Comparison of ENCODE assay signal across 8 mouse cellular contexts in genomic region chr8:71497881-71498501, GRCm38 (mm10). TPM values are rescaled to one million over a fixed set of nuclear protein-coding genes. Genes with fewer than 3 reads are reported as not detected.
A peak's percentile ranks its signal among the peaks of the same experiment; 100 is the strongest.
DNase-seq lines count a peak whose midpoint lies in the region; ATAC-seq and TF ChIP-seq lines count a peak whose summit lies in the region.

No protein-coding gene starts in this region.

- WGBS in heart, embryonic 13.5 days: 14% methylated on average over 15 of the region's 15 CpGs
- WGBS in limb, embryonic 10.5 days: 12% methylated on average over 15 of the region's 15 CpGs
- 30% methylated on average over 15 of the region's 15 CpGs for WGBS in forebrain, embryonic 15.5 days
- WGBS in forebrain, postnatal 0 days: 29% methylated on average over 15 of the region's 15 CpGs

- H3K9ac ChIP-seq in heart, embryonic 13.5 days: peak overlapping the region; percentile 51
- H3K9ac ChIP-seq in forebrain, embryonic 15.5 days (replicated peaks): no peak overlapping the region
- H3K9ac ChIP-seq in forebrain, postnatal 0 days: no peak overlapping the region

- peaks cover 48% of the 10 kb centered on the region for H3K4me1 ChIP-seq in heart, embryonic 13.5 days
- peaks cover 51% of the 10 kb centered on the region for H3K4me1 ChIP-seq in limb, embryonic 10.5 days
- H3K4me1 ChIP-seq in forebrain, embryonic 15.5 days: peaks cover 8% of the 10 kb centered on the region; the same call in 1 of the 2 replicates
- H3K4me1 ChIP-seq in forebrain, postnatal 0 days (ENCODE audit: insufficient read depth): no peaks in the 10 kb centered on the region

- H3K4me2 ChIP-seq in heart, embryonic 13.5 days: peak overlapping the region; percentile 33
- H3K4me2 ChIP-seq in forebrain, embryonic 15.5 days (replicated peaks): no peak overlapping the region
- H3K4me2 ChIP-seq in forebrain, postnatal 0 days (ENCODE audit: low read depth): no peak overlapping the region

- ATAC-seq in heart, embryonic 13.5 days (ENCODE audit: extremely low read depth, insufficient number of reproducible peaks, low FRiP score, low TSS enrichment): no peak
- no peak for ATAC-seq in forebrain, embryonic 15.5 days (replicated peaks)
- ATAC-seq in forebrain, postnatal 0 days: no peak

- peaks cover 18% of the 10 kb centered on the region for H3K36me3 ChIP-seq in heart, embryonic 13.5 days
- H3K36me3 ChIP-seq in limb, embryonic 10.5 days: peaks cover 18% of the 10 kb centered on the region
- H3K36me3 ChIP-seq in forebrain, embryonic 15.5 days: 0 out of 2 replicates have a peak, but pooled peaks cover 3% of the 10 kb centered on the region
- peaks cover 3% of the 10 kb centered on the region; the same call in 1 of the 2 replicates for H3K36me3 ChIP-seq in forebrain, postnatal 0 days (ENCODE audit: insufficient read depth)

- peak; percentile 51 for DNase-seq in adrenal gland, postnatal 10 days
- no peak for DNase-seq in adrenal gland, adult 18-20 months (ENCODE audit: low spot score in 2 of 2)
- peak; percentile 84 for DNase-seq in ES-CJ7 (ENCODE audit: low read depth, low spot score)
- no peak for DNase-seq in limb, embryonic 10.5 days (ENCODE audit: low spot score)
- no peak for DNase-seq in right cerebral cortex, postnatal 14 days
- no peak for DNase-seq in forebrain, postnatal 0 days

- no peak for TF ChIP-seq CTCF in forebrain, postnatal 0 days (IDR thresholded peaks at IDR 0.05; ENCODE audit: low read depth)

- H3K9me3 ChIP-seq in heart, embryonic 13.5 days: no peaks in the 10 kb centered on the region
- no peaks in the 10 kb centered on the region for H3K9me3 ChIP-seq in limb, embryonic 10.5 days (replicated peaks)
- H3K9me3 ChIP-seq in forebrain, embryonic 15.5 days: no peaks in the 10 kb centered on the region
- no peaks in the 10 kb centered on the region for H3K9me3 ChIP-seq in forebrain, postnatal 0 days (ENCODE audit: low read length)

- no peak overlapping the region for H3K4me3 ChIP-seq in heart, embryonic 13.5 days
- H3K4me3 ChIP-seq in limb, embryonic 10.5 days: 0 out of 2 replicates have a peak overlapping the region, but pooled peaks have one; percentile 18
- no peak overlapping the region for H3K4me3 ChIP-seq in forebrain, embryonic 15.5 days
- no peak overlapping the region for H3K4me3 ChIP-seq in forebrain, postnatal 0 days (ENCODE audit: low read depth, low read length)

- peak overlapping the region; percentile 81 for H3K27ac ChIP-seq in heart, embryonic 13.5 days (replicated peaks)
- peak overlapping the region; percentile 88 for H3K27ac ChIP-seq in limb, embryonic 10.5 days
- H3K27ac ChIP-seq in forebrain, embryonic 15.5 days (replicated peaks): no peak overlapping the region
- H3K27ac ChIP-seq in forebrain, postnatal 0 days (ENCODE audit: low read depth, low read length): no peak overlapping the region

- no peaks in the 10 kb centered on the region for H3K27me3 ChIP-seq in heart, embryonic 13.5 days (replicated peaks)
- H3K27me3 ChIP-seq in limb, embryonic 10.5 days (ENCODE audit: low read depth, poor library complexity, severe bottlenecking): no peaks in the 10 kb centered on the region
- no peaks in the 10 kb centered on the region for H3K27me3 ChIP-seq in forebrain, embryonic 15.5 days
- no peaks in the 10 kb centered on the region for H3K27me3 ChIP-seq in forebrain, postnatal 0 days (ENCODE audit: insufficient read depth, low read length)

RNA-seq across cellular contexts. Expression of gene Gtpbp3, which starts 10.1 kb away (rescaled TPM):
- total RNA-seq in adrenal gland, postnatal 10 days (2021): 10 to 100 TPM; 18.5 to 29.5 TPM
- total RNA-seq in adrenal gland, adult 18-20 months (2021): 10 to 100 TPM; 19.0 to 22.8 TPM
- polyA plus RNA-seq in heart, embryonic 13.5 days (2015; fragmentation: Nextera tagmentation; extraction: Ambion mirVana): 11.6 and 12.6 TPM in 2 replicates
- polyA plus RNA-seq in limb, embryonic 10.5 days (2016; fragmentation: Nextera tagmentation; extraction: Ambion mirVana): 26.8 and 28.2 TPM in 2 replicates
- 12.2 and 13.7 TPM in 2 replicates for polyA plus RNA-seq in forebrain, embryonic 15.5 days (2015; fragmentation: Nextera tagmentation; extraction: Ambion mirVana)
- 23.6 and 33.6 TPM in 2 replicates for total RNA-seq in forebrain, postnatal 0 days (2014; rRNA removed)
- polyA plus RNA-seq in forebrain, postnatal 0 days (2015; fragmentation: Nextera tagmentation; extraction: Ambion mirVana): 6.9 and 9.4 TPM in 2 replicates

RNA-seq across cellular contexts. Expression of gene Ano8, which starts 12.2 kb away (rescaled TPM):
- total RNA-seq in adrenal gland, postnatal 10 days (2021): 10 to 100 TPM; 14.1 to 21.4 TPM
- total RNA-seq in adrenal gland, adult 18-20 months (2021): 10 to 100 TPM; 13.6 to 13.9 TPM
- 0.63 and 0.78 TPM in 2 replicates for polyA plus RNA-seq in heart, embryonic 13.5 days (2015; fragmentation: Nextera tagmentation; extraction: Ambion mirVana)
- 2.7 and 3.5 TPM in 2 replicates for polyA plus RNA-seq in limb, embryonic 10.5 days (2016; fragmentation: Nextera tagmentation; extraction: Ambion mirVana)
- polyA plus RNA-seq in forebrain, embryonic 15.5 days (2015; fragmentation: Nextera tagmentation; extraction: Ambion mirVana): 9.4 and 9.8 TPM in 2 replicates
- total RNA-seq in forebrain, postnatal 0 days (2014; rRNA removed): 76.5 and 82.2 TPM in 2 replicates
- polyA plus RNA-seq in forebrain, postnatal 0 days (2015; fragmentation: Nextera tagmentation; extraction: Ambion mirVana): 5.9 and 7.7 TPM in 2 replicates

RNA-seq across cellular contexts. Expression of gene Plvap, which starts 13.6 kb away (rescaled TPM):
- total RNA-seq in adrenal gland, postnatal 10 days (2021): 100 to 1,000 TPM in 1 of 2 experiments, 10 to 100 TPM in 1; 95.1 to 101 TPM
- 100 to 1,000 TPM; 139 to 206 TPM for total RNA-seq in adrenal gland, adult 18-20 months (2021)
- polyA plus RNA-seq in heart, embryonic 13.5 days (2015; fragmentation: Nextera tagmentation; extraction: Ambion mirVana): 133 and 135 TPM in 2 replicates
- polyA plus RNA-seq in limb, embryonic 10.5 days (2016; fragmentation: Nextera tagmentation; extraction: Ambion mirVana): 74.6 and 77.7 TPM in 2 replicates
- polyA plus RNA-seq in forebrain, embryonic 15.5 days (2015; fragmentation: Nextera tagmentation; extraction: Ambion mirVana): 5.4 and 6.0 TPM in 2 replicates
- total RNA-seq in forebrain, postnatal 0 days (2014; rRNA removed): 2.2 and 4.0 TPM in 2 replicates
- polyA plus RNA-seq in forebrain, postnatal 0 days (2015; fragmentation: Nextera tagmentation; extraction: Ambion mirVana): 6.9 and 8.7 TPM in 2 replicates

RNA-seq across cellular contexts. Expression of gene Ccdc194, which starts 27.5 kb away (rescaled TPM):
- under 1 TPM; 0.15 to 0.42 TPM for total RNA-seq in adrenal gland, postnatal 10 days (2021)
- total RNA-seq in adrenal gland, adult 18-20 months (2021): not detected
- 0.48 and 0.65 TPM in 2 replicates for polyA plus RNA-seq in heart, embryonic 13.5 days (2015; fragmentation: Nextera tagmentation; extraction: Ambion mirVana)
- polyA plus RNA-seq in limb, embryonic 10.5 days (2016; fragmentation: Nextera tagmentation; extraction: Ambion mirVana): 0.65 and 0.78 TPM in 2 replicates
- polyA plus RNA-seq in forebrain, embryonic 15.5 days (2015; fragmentation: Nextera tagmentation; extraction: Ambion mirVana): 0.11 TPM in 1 of 2 replicates, not detected in the other
- 0.48 TPM in 1 of 2 replicates, not detected in the other for total RNA-seq in forebrain, postnatal 0 days (2014; rRNA removed)
- 0.08 and 0.16 TPM in 2 replicates for polyA plus RNA-seq in forebrain, postnatal 0 days (2015; fragmentation: Nextera tagmentation; extraction: Ambion mirVana)

RNA-seq across cellular contexts. Expression of gene Dda1, which starts 29.0 kb away (rescaled TPM):
- 10 to 100 TPM; 46.1 to 48.5 TPM for total RNA-seq in adrenal gland, postnatal 10 days (2021)
- 10 to 100 TPM; 63.8 to 67.8 TPM for total RNA-seq in adrenal gland, adult 18-20 months (2021)
- polyA plus RNA-seq in heart, embryonic 13.5 days (2015; fragmentation: Nextera tagmentation; extraction: Ambion mirVana): 75.6 and 87.1 TPM in 2 replicates
- polyA plus RNA-seq in limb, embryonic 10.5 days (2016; fragmentation: Nextera tagmentation; extraction: Ambion mirVana): 130 and 138 TPM in 2 replicates
- polyA plus RNA-seq in forebrain, embryonic 15.5 days (2015; fragmentation: Nextera tagmentation; extraction: Ambion mirVana): 222 and 240 TPM in 2 replicates
- total RNA-seq in forebrain, postnatal 0 days (2014; rRNA removed): 179 and 184 TPM in 2 replicates
- 274 and 283 TPM in 2 replicates for polyA plus RNA-seq in forebrain, postnatal 0 days (2015; fragmentation: Nextera tagmentation; extraction: Ambion mirVana)

Comparison
In these comparisons a context has a peak if more than half of its experiments do, and no peak if none do; other contexts are left out.
1. DNase-seq: peak in adrenal gland, postnatal 10 days (single experiment) and ES-CJ7 (single experiment); none in adrenal gland, adult 18-20 months (0 of 2), limb, embryonic 10.5 days (single experiment), right cerebral cortex, postnatal 14 days (single experiment) and forebrain, postnatal 0 days (single experiment).
2. H3K27ac ChIP-seq: peak in heart, embryonic 13.5 days (single experiment) and limb, embryonic 10.5 days (single experiment); none in forebrain, embryonic 15.5 days (single experiment) and forebrain, postnatal 0 days (single experiment).